Mouse (Mus musculus): ENCODE results near the gene Dnase2a. TPM values are rescaled to one million over a fixed set of nuclear protein-coding genes. Genes with fewer than 3 reads are reported as not detected.

Dnase2a gene
- polyA plus RNA-seq (2012; rRNA removed; ENCODE audit: low replicate concordance): 4.7 and 4.8 TPM in 2 replicates

GRCm38 (mm10) chr8:84908421-84909161 lies at the start of gene Dnase2a:
Dnase2a (plus strand) TSS chr8:84908560.

DNA sequence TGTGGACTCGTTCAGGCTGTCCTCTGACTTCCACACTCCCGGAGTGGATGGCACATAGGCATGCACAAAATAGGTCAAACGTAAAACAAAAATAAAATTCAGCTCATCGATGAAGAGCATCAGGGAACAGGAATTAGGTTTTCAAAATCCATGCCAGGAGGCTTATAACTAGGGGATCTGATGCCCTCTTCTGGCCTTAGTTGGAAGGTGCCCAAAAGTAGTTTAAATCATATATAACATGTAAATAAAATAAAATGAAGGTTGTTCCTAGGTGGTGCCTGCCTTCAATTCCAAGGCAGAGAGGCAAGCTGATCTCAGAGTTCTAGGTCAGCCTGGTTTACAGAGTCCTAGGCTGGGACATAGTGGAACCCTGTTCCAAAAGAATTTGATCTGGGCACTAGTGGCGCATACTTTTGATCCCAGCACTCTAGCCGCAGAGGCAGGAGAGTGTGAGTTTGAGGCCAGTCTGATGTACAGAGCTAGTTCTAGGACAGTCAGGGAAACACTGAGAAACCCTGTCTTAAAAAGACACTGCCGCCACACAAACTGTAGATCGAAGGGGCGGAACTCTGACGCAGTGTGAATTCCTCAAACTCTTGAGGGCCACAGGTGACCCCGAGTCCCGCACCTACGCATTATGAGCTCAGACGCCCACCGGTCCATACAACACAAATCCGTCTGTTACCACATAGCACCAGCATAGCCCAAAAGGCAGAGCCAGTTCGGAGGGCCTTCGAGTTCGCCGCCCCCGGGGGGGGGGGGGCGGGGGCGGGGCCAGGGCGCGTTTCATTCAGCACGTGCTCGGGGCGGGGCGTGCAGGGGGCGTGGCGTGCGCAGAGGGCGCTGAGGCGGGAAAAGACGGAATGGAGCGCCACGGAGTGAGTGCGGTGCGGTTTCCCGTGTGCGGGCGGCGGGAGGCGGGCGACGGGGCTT lies 36.7 kb upstream of the Dnase2a start, which contains the start of gene Syce2:
Gene Syce2, plus strand, starts transcription at position 736 of the 933 bp plus-strand sequence.

DNA sequence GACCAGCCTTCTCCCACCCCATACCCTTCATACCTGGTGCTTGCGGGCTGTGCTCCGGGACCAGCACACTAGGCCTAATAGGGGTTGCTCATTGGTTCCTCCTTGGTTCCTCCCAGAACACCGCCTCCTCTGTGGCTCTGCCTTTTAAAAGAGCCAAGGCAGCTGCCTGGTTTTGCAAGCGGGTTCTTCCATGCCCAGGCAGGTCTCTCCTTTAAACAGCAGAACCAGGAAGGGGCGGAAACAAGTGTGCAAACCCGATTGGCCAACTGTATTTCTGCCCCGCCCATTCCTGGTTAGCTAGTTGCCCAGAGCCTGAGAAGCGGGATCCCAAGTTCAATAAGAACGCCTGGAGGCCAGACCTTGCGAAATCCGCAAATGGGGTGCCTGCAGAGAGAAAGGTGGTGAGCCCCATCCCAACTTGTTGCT lies 14.6 kb upstream of the Dnase2a start, which contains the start of gene Gcdh:
Gene Gcdh, minus strand, starts transcription at position 213 of the 426 bp plus-strand sequence.

DNA sequence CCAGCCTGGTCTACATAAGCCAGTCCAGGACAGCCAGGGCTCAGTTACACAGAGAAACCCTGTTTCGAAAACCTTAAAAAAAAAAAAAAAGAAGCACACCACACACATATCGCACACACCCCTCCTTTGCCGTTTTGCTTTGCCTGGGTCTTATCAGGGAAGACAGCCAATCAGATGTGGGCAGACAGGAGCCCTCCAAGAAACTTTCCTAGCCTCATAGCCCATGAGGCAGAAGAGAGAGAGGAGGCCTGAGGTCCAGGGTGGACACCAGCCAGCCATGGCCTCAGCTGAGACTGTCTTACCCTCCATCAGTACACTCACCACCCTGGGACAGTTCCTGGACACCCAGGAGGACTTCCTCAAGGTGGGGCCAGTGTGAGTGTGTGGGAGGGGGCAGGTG lies 6.6 kb upstream of the Dnase2a start, which contains the start of gene Klf1:
Gene Klf1, plus strand, starts transcription at position 177 of the 400 bp plus-strand sequence.

GRCm38 (mm10) chr8:84936962-84937546 lies 28.7 kb downstream of the Dnase2a start, which contains the start of gene Mast1:
Mast1 (minus strand) TSS chr8:84937359.

DNA sequence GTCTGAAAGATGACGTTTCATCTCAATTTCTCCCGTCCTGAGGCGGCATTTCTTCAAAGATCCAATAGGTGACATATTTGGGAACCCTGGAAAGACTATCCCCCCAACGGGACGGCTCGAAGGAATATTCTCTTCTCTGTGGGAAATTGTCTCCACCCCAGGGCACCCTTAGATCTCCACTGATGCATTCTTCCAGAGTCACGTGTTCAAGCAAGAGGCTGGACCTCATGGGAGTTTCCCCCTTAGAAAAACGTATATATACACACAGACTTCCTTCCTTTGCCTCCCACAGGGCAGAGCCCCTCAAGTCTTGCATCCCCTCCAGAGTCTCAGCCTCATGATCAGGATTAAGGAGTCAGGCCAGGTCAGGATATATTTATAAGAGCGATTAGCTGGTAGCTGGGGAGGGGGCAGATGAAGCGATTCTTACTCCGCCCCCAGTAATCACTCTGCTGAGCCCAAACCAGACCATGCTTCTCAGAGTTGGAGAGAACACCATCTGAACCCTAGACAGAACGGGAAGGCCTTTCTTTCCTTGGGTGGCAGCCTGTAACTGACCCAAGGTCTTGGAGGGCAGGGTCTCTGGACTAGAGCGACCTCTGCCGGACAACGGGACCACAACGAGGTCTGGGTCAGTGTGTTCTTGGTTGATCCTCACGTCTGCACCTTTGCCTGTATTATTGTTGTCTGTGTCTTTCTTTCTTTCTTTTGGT lies 38.3 kb downstream of the Dnase2a start, which contains the start of gene Rtbdn:
Gene Rtbdn, plus strand, starts transcription at position 464 of the 713 bp plus-strand sequence.

DNA sequence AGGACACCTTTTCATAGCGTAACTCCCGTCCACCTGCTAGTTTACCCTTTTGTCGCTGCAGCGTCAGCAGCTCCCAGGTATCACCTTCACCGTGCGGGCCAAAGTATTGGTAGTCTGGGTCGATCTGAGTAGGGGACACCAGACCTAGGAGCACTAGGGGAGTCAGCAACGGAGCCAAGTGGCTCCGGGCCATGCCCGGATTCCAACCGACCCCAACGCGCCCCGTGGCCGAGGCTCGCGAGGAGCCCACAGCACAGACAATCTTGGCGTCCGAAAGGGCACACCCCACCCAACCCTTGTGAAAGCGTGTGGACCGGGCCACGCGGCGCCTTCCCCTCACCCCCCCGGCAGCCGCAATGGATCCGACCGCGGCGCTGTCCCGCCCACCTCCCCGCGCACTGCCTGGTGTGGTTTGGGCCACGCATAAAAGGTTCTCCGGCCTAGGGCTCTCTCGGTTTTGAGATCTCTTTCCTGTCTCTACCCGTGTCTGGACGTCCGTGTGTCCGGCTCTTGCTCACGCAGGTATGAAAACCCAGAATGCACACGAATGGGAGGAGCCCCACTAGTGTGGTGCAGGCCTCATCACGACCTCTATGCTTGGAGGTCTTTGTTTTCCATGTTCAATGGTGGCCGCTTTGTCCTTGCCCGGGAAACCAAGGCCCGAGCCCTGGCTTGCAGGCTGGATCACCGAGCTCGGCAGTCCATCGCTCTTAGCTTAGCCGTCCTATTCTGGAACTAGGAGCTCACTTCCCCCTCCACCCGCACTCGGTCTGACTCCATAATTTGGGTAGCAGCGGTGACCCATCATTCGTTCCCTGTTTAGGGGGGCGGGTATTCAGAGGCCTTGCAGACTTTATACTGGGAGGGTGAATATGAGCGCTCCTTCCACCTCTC lies 61.1 kb downstream of the Dnase2a start, which contains the start of the genes Gm49661, Prdx2 and Rnaseh2a:
Gene Gm49661, minus strand, starts transcription at position 193 of the 894 bp plus-strand sequence.
Gene Prdx2, plus strand, starts transcription at position 347 of the 894 bp plus-strand sequence.
Gene Rnaseh2a, minus strand, starts transcription at position 527 of the 894 bp plus-strand sequence.

Other genes starting within 250 kb of the Dnase2a start
- 43.2 and 55.4 TPM in 2 replicates for gene Ier2, start 245.7 kb upstream of the Dnase2a start, polyA plus RNA-seq (2012; rRNA removed; ENCODE audit: low replicate concordance)
- 66.4 and 90.1 TPM in 2 replicates for gene Trmt1, start 222.3 kb upstream of the Dnase2a start, polyA plus RNA-seq (2012; rRNA removed; ENCODE audit: low replicate concordance)
- gene Nacc1, start 220.7 kb upstream of the Dnase2a start, polyA plus RNA-seq (2012; rRNA removed; ENCODE audit: low replicate concordance): 74.5 and 89.2 TPM in 2 replicates
- 5.6 and 5.9 TPM in 2 replicates for gene Lyl1, start 207.1 kb upstream of the Dnase2a start, polyA plus RNA-seq (2012; rRNA removed; ENCODE audit: low replicate concordance)
- 0.17 and 0.39 TPM in 2 replicates for gene G430095P16Rik, start 185.6 kb upstream of the Dnase2a start, polyA plus RNA-seq (2012; rRNA removed; ENCODE audit: low replicate concordance)
- 21.9 and 35.0 TPM in 2 replicates for gene Nfix, start 108.2 kb upstream of the Dnase2a start, polyA plus RNA-seq (2012; rRNA removed; ENCODE audit: low replicate concordance)
- gene Dand5, start 85.7 kb upstream of the Dnase2a start, polyA plus RNA-seq (2012; rRNA removed; ENCODE audit: low replicate concordance): 2.0 and 2.1 TPM in 2 replicates
- gene Gadd45gip1, start 77.0 kb upstream of the Dnase2a start, polyA plus RNA-seq (2012; rRNA removed; ENCODE audit: low replicate concordance): 45.9 and 171 TPM in 2 replicates
- 56.0 and 74.1 TPM in 2 replicates for gene Rad23a, start 67.9 kb upstream of the Dnase2a start, polyA plus RNA-seq (2012; rRNA removed; ENCODE audit: low replicate concordance)
- 101 and 112 TPM in 2 replicates for gene Calr, start 61.6 kb upstream of the Dnase2a start, polyA plus RNA-seq (2012; rRNA removed; ENCODE audit: low replicate concordance)
- gene Farsa, start 51.6 kb upstream of the Dnase2a start, polyA plus RNA-seq (2012; rRNA removed; ENCODE audit: low replicate concordance): 28.8 and 32.6 TPM in 2 replicates
- gene Syce2, start 36.4 kb upstream of the Dnase2a start, polyA plus RNA-seq (2012; rRNA removed; ENCODE audit: low replicate concordance): 0.37 and 0.95 TPM in 2 replicates
- gene Gcdh, start 14.6 kb upstream of the Dnase2a start, polyA plus RNA-seq (2012; rRNA removed; ENCODE audit: low replicate concordance): 105 and 276 TPM in 2 replicates
- 0.46 and 0.56 TPM in 2 replicates for gene Klf1, start 6.6 kb upstream of the Dnase2a start, polyA plus RNA-seq (2012; rRNA removed; ENCODE audit: low replicate concordance)
- gene Mast1, start 28.8 kb downstream of the Dnase2a start, polyA plus RNA-seq (2012; rRNA removed; ENCODE audit: low replicate concordance): 0.50 and 0.84 TPM in 2 replicates
- gene Rtbdn, start 38.4 kb downstream of the Dnase2a start, polyA plus RNA-seq (2012; rRNA removed; ENCODE audit: low replicate concordance): 0.12 and 0.13 TPM in 2 replicates
- gene Gm49661, start 60.9 kb downstream of the Dnase2a start, polyA plus RNA-seq (2012; rRNA removed; ENCODE audit: low replicate concordance): 0.79 TPM in 1 of 2 replicates, not detected in the other
- 72.5 and 105 TPM in 2 replicates for gene Prdx2, start 61.0 kb downstream of the Dnase2a start, polyA plus RNA-seq (2012; rRNA removed; ENCODE audit: low replicate concordance)
- gene Rnaseh2a, start 61.2 kb downstream of the Dnase2a start, polyA plus RNA-seq (2012; rRNA removed; ENCODE audit: low replicate concordance): 22.7 and 28.7 TPM in 2 replicates
- gene Junb, start 70.2 kb downstream of the Dnase2a start, polyA plus RNA-seq (2012; rRNA removed; ENCODE audit: low replicate concordance): 133 and 294 TPM in 2 replicates
- gene Hook2, start 82.0 kb downstream of the Dnase2a start, polyA plus RNA-seq (2012; rRNA removed; ENCODE audit: low replicate concordance): 46.1 and 61.0 TPM in 2 replicates
- not detected in 2 replicates for gene Best2, start 106.0 kb downstream of the Dnase2a start, polyA plus RNA-seq (2012; rRNA removed; ENCODE audit: low replicate concordance)
- 72.4 and 89.7 TPM in 2 replicates for gene Asna1, start 116.7 kb downstream of the Dnase2a start, polyA plus RNA-seq (2012; rRNA removed; ENCODE audit: low replicate concordance)
- gene Trir, start 118.3 kb downstream of the Dnase2a start, polyA plus RNA-seq (2012; rRNA removed; ENCODE audit: low replicate concordance): 54.2 and 119 TPM in 2 replicates
- gene Tnpo2, start 128.4 kb downstream of the Dnase2a start, polyA plus RNA-seq (2012; rRNA removed; ENCODE audit: low replicate concordance): 17.4 and 29.4 TPM in 2 replicates
- gene Fbxw9, start 151.5 kb downstream of the Dnase2a start, polyA plus RNA-seq (2012; rRNA removed; ENCODE audit: low replicate concordance): 69.0 and 116 TPM in 2 replicates
- 1.2 TPM in 1 of 2 replicates, not detected in the other for gene Gm5741, start 159.4 kb downstream of the Dnase2a start, polyA plus RNA-seq (2012; rRNA removed; ENCODE audit: low replicate concordance)
- 46.2 and 54.2 TPM in 2 replicates for gene Dhps, start 163.2 kb downstream of the Dnase2a start, polyA plus RNA-seq (2012; rRNA removed; ENCODE audit: low replicate concordance)
- 74.0 and 95.6 TPM in 2 replicates for gene Wdr83os, start 172.2 kb downstream of the Dnase2a start, polyA plus RNA-seq (2012; rRNA removed; ENCODE audit: low replicate concordance)
- 18.6 and 23.1 TPM in 2 replicates for gene Wdr83, start 172.7 kb downstream of the Dnase2a start, polyA plus RNA-seq (2012; rRNA removed; ENCODE audit: low replicate concordance)
- 31.4 and 36.6 TPM in 2 replicates for gene Man2b1, start 174.7 kb downstream of the Dnase2a start, polyA plus RNA-seq (2012; rRNA removed; ENCODE audit: low replicate concordance)
- 0.13 and 0.21 TPM in 2 replicates for gene Zfp791, start 214.5 kb downstream of the Dnase2a start, polyA plus RNA-seq (2012; rRNA removed; ENCODE audit: low replicate concordance)
- gene Cks1brt, start 243.4 kb downstream of the Dnase2a start, polyA plus RNA-seq (2012; rRNA removed; ENCODE audit: low replicate concordance): not detected in 2 replicates